Mouse (Mus musculus) heart, embryonic 16.5 days (tissue): ENCODE results near the gene Camta1. TPM values are rescaled to one million over a fixed set of nuclear protein-coding genes. Genes with fewer than 3 reads are reported as not detected.

Experiments
- ATAC-seq: fragments of 200-750 bp; cut with Nextera tagmentation; replicated peaks from 2 replicates; pipeline ENCODE4 v1.8.0; 2017; ENCODE audit warnings: moderate number of reproducible peaks; ENCODE audit not compliant: insufficient read depth, low FRiP score; ENCODE audit errors: extremely low read depth
- H3K27ac ChIP-seq: fragments of 300-500 bp; sonication (generic); 2 replicates; pipeline ENCODE4 v1.5.1; 2014; ENCODE audit warnings: mild to moderate bottlenecking, low read length, control low read depth, moderate library complexity
- H3K27me3 ChIP-seq: fragments of 300-500 bp; sonication (generic); 2 replicates; pipeline ENCODE4 v1.6.1; 2014; ENCODE audit warnings: low read length, mixed read lengths; ENCODE audit not compliant: control insufficient read depth, insufficient read depth
- H3K36me3 ChIP-seq: fragments of 300-500 bp; sonication (generic); 2 replicates; pipeline ENCODE4 v1.6.1; 2014; ENCODE audit not compliant: control insufficient read depth, insufficient read depth
- H3K4me1 ChIP-seq: fragments of 300-500 bp; sonication (generic); 2 replicates; pipeline ENCODE4 v1.6.1; 2014; ENCODE audit warnings: low read length, mixed read lengths; ENCODE audit not compliant: control insufficient read depth, insufficient read depth
- H3K4me2 ChIP-seq: fragments of 300-500 bp; sonication (generic); 2 replicates; pipeline ENCODE4 v1.6.1; 2014; ENCODE audit warnings: low read depth, mild to moderate bottlenecking, control low read depth, low read length
- H3K4me3 ChIP-seq: fragments of 300-500 bp; sonication (generic); 2 replicates; pipeline ENCODE4 v1.5.1; 2014; ENCODE audit warnings: mild to moderate bottlenecking, control low read depth, low read length
- H3K9ac ChIP-seq: fragments of 300-500 bp; sonication (generic); 2 replicates; pipeline ENCODE4 v1.6.1; 2014; ENCODE audit warnings: low read length, control low read depth
- H3K9me3 ChIP-seq: fragments of 300-500 bp; sonication (generic); replicated peaks from 2 replicates; pipeline ENCODE4 v1.6.1; 2016; ENCODE audit warnings: low read length; ENCODE audit not compliant: control insufficient read depth
- WGBS: fragments of 180-500 bp; shearing (Covaris S2); extraction: QIAGEN DNeasy Blood & Tissue Kit; methylation state at CpG from one replicate; pipeline ENCODE4 v1.1.7; 2014; 5-methylcytosine and 5-hydroxymethylcytosine counted together
- polyA plus RNA-seq: library from polyadenylated mRNA; unstranded; fragments of >200 nt; fragmentation: Nextera tagmentation; extraction: Ambion mirVana; gene quantifications from 2 replicates; pipeline ENCODE4 v1.2.1, GENCODE M21; 2015

Gene Camta1
- polyA plus RNA-seq, 1 experiment from 2014 or later, result 141 TPM

GRCm38 (mm10) chr4:151483977-151484313 is 377.7 kb downstream of the Camta1 start:
- H3K27ac ChIP-seq, result no peak overlapping the region
- no peaks in the 10 kb centered on the region for H3K36me3 ChIP-seq
- no peaks in the 10 kb centered on the region for H3K9me3 ChIP-seq
- H3K9ac ChIP-seq, result no peak overlapping the region
- H3K27me3 ChIP-seq, result peaks cover 8% of the 10 kb centered on the region; the same call in 1 of the 2 replicates
- WGBS, result 66% methylated on average over 8 of the region's 8 CpGs
- no peak for ATAC-seq
- no peak overlapping the region for H3K4me2 ChIP-seq
- no peak overlapping the region for H3K4me3 ChIP-seq
- H3K4me1 ChIP-seq, result no peaks in the 10 kb centered on the region

- Histone ChIP-seq H3K4me1 (no peaks in the 10 kb centered on the region), H3K27ac (no peak overlapping the region), H3K9ac (no peak overlapping the region), H3K27me3 (peaks cover 8% of the 10 kb centered on the region; the same call in 1 of the 2 replicates), H3K4me2 (no peak overlapping the region), H3K9me3 (no peaks in the 10 kb centered on the region), H3K4me3 (no peak overlapping the region), H3K36me3 (no peaks in the 10 kb centered on the region)
- WGBS, result 17% methylated on average over 21 of the region's 21 CpGs
- ATAC-seq, result no peak
Observed at GRCm38 (mm10) chr4:151483299-151483976, 378.2 kb downstream of the Camta1 start.

- Histone ChIP-seq H3K27ac (no peak overlapping the region), H3K36me3 (no peaks in the 10 kb centered on the region), H3K9ac (no peak overlapping the region), H3K4me2 (no peak overlapping the region), H3K27me3 (peaks cover 8% of the 10 kb centered on the region; the same call in 1 of the 2 replicates), H3K9me3 (no peaks in the 10 kb centered on the region), H3K4me3 (no peak overlapping the region), H3K4me1 (no peaks in the 10 kb centered on the region)
- 91% methylated on average over 3 of the region's 3 CpGs for WGBS
- ATAC-seq, result no peak
Observed at GRCm38 (mm10) chr4:151480928-151481327, 380.7 kb downstream of the Camta1 start.

GRCm38 (mm10) chr4:151477950-151478349 is 383.7 kb downstream of the Camta1 start:
- Histone ChIP-seq H3K36me3 (no peaks in the 10 kb centered on the region), H3K4me3 (no peak overlapping the region)

GRCm38 (mm10) chr4:151474895-151475470 is 386.7 kb downstream of the Camta1 start:
- H3K27ac ChIP-seq, result no peak overlapping the region
- H3K4me1 ChIP-seq, result no peaks in the 10 kb centered on the region
- no peaks in the 10 kb centered on the region for H3K36me3 ChIP-seq
- H3K27me3 ChIP-seq, result no peaks in the 10 kb centered on the region
- ATAC-seq, result no peak
- no peak overlapping the region for H3K9ac ChIP-seq
- no peak overlapping the region for H3K4me2 ChIP-seq
- H3K9me3 ChIP-seq, result 0 out of 2 replicates have a peak, but pooled peaks cover 2% of the 10 kb centered on the region
- H3K4me3 ChIP-seq, result no peak overlapping the region
- 81% methylated on average over 16 of the region's 16 CpGs for WGBS

More at GRCm38 (mm10) chr4:151477950-151478349, 383.7 kb downstream of the Camta1 start:
- ATAC-seq, result no peak
- no peak overlapping the region for H3K27ac ChIP-seq
- 79% methylated on average over 6 of the region's 6 CpGs for WGBS
- no peaks in the 10 kb centered on the region for H3K27me3 ChIP-seq
- no peaks in the 10 kb centered on the region for H3K4me1 ChIP-seq
- 0 out of 2 replicates have a peak, but pooled peaks cover 2% of the 10 kb centered on the region for H3K9me3 ChIP-seq
- H3K4me2 ChIP-seq, result no peak overlapping the region
- H3K9ac ChIP-seq, result no peak overlapping the region

GRCm38 (mm10) chr4:151471886-151472285 is 389.8 kb downstream of the Camta1 start:
- no peak overlapping the region for H3K4me2 ChIP-seq
- H3K9me3 ChIP-seq, result 0 out of 2 replicates have a peak, but pooled peaks cover 2% of the 10 kb centered on the region
- H3K27ac ChIP-seq, result no peak overlapping the region
- H3K4me1 ChIP-seq, result no peaks in the 10 kb centered on the region
- no peaks in the 10 kb centered on the region for H3K36me3 ChIP-seq
- no peaks in the 10 kb centered on the region for H3K27me3 ChIP-seq
- H3K4me3 ChIP-seq, result no peak overlapping the region
- no peak overlapping the region for H3K9ac ChIP-seq
- ATAC-seq, result no peak
- 81% methylated on average over 4 of the region's 4 CpGs for whole genome bisulfite sequencing

GRCm38 (mm10) chr4:151468381-151468780 is 393.3 kb downstream of the Camta1 start:
- Histone ChIP-seq H3K4me2 (no peak overlapping the region), H3K27ac (no peak overlapping the region), H3K4me3 (no peak overlapping the region), H3K27me3 (no peaks in the 10 kb centered on the region), H3K4me1 (no peaks in the 10 kb centered on the region), H3K9me3 (no peaks in the 10 kb centered on the region), H3K9ac (no peak overlapping the region), H3K36me3 (no peaks in the 10 kb centered on the region)
- no peak for ATAC-seq
- WGBS, result 89% methylated on average over 5 of the region's 5 CpGs

GRCm38 (mm10) chr4:151458686-151459085 is 403.0 kb downstream of the Camta1 start:
- no peak overlapping the region for H3K9ac ChIP-seq
- ATAC-seq, result no peak
- H3K27ac ChIP-seq, result no peak overlapping the region
- H3K4me1 ChIP-seq, result no peaks in the 10 kb centered on the region
- H3K4me2 ChIP-seq, result no peak overlapping the region
- H3K27me3 ChIP-seq, result no peaks in the 10 kb centered on the region
- H3K36me3 ChIP-seq, result no peaks in the 10 kb centered on the region
- 61% methylated on average over 11 of the region's 11 CpGs for WGBS
- no peaks in the 10 kb centered on the region for H3K9me3 ChIP-seq
- H3K4me3 ChIP-seq, result no peak overlapping the region

- no peak overlapping the region for H3K9ac ChIP-seq
- no peak for ATAC-seq
Observed at GRCm38 (mm10) chr4:151454611-151455010, 407.1 kb downstream of the Camta1 start.

More at GRCm38 (mm10) chr4:151454611-151455010, 407.1 kb downstream of the Camta1 start:
- Histone ChIP-seq H3K9me3 (no peaks in the 10 kb centered on the region), H3K27me3 (no peaks in the 10 kb centered on the region), H3K4me3 (no peak overlapping the region), H3K27ac (no peak overlapping the region), H3K4me1 (no peaks in the 10 kb centered on the region), H3K36me3 (no peaks in the 10 kb centered on the region), H3K4me2 (no peak overlapping the region)
- 81% methylated on average over 3 of the region's 3 CpGs for WGBS
